Mouse (Mus musculus) megakaryocyte, embryonic 14.5 days (primary cell): ENCODE measurements around the gene Dpy30.

Experiments
- FLI1 ChIP-seq: IDR thresholded peaks from 2 replicates; pipeline ENCODE4 v1.6.1; 2012; ENCODE audit warnings: low read length, inconsistent platforms, mixed read lengths
- GATA1 ChIP-seq: IDR thresholded peaks from 3 replicates; pipeline ENCODE4 v1.6.1; 2012; ENCODE audit warnings: mixed read lengths, low read length, inconsistent platforms, borderline replicate concordance

- TF ChIP-seq GATA1: no peak
- TF ChIP-seq FLI1: no peak
These were observed 35.1 kb downstream of the Dpy30 start for GRCm38 (mm10) chr17:74288626-74289025.
